Mouse (Mus musculus) cerebellum, postnatal 10 days (tissue): ENCODE measurements around the gene Cdan1.

Source experiments
- DNase-seq, 2 experiments: peaks; one replicate each; pipeline ENCODE4 v3.0.0; 2021; ENCODE audit warnings: mixed read lengths in 2 of 2

The Cdan1 gene

GRCm38 (mm10) chr2:120849449-120850423 lies at the start of gene Cdan1:
TSS of gene Cdan1 (minus strand) at chr2:120850128.
- DNase-seq = peak; percentile 76 to 77

- DNase-seq = no peak
Observed at GRCm38 (mm10) chr2:120896361-120896760, 46.4 kb upstream of the Cdan1 start.

GRCm38 (mm10) chr2:120887601-120888000 lies 37.7 kb upstream of the Cdan1 start:
- no peak for DNase-seq

- DNase-seq = no peak
Observed at GRCm38 (mm10) chr2:120873192-120873591, 23.3 kb upstream of the Cdan1 start.

- no peak for DNase-seq
Observed at GRCm38 (mm10) chr2:120871447-120872336, 21.8 kb upstream of the Cdan1 start.

GRCm38 (mm10) chr2:120867336-120867735 lies 17.4 kb upstream of the Cdan1 start:
- no peak for DNase-seq

- DNase-seq = peak; percentile 64 to 67
Observed at GRCm38 (mm10) chr2:120866561-120866960, 16.6 kb upstream of the Cdan1 start.

GRCm38 (mm10) chr2:120863389-120863788 lies 13.5 kb upstream of the Cdan1 start:
- DNase-seq = no peak

GRCm38 (mm10) chr2:120860699-120861098 lies 10.8 kb upstream of the Cdan1 start:
- no peak for DNase-seq

GRCm38 (mm10) chr2:120858131-120858530 lies 8.2 kb upstream of the Cdan1 start:
- DNase-seq = no peak

GRCm38 (mm10) chr2:120853151-120853550 lies 3.2 kb upstream of the Cdan1 start:
- no peak for DNase-seq

GRCm38 (mm10) chr2:120852626-120853025 lies 2.7 kb upstream of the Cdan1 start:
- DNase-seq = no peak

GRCm38 (mm10) chr2:120850424-120851082 lies 625 bp upstream of the Cdan1 start, which contains the start of gene Ttbk2:
TSS of gene Ttbk2 (minus strand) at chr2:120850604.
- peak; percentile 99 for DNase-seq

- no peak for DNase-seq
Observed at GRCm38 (mm10) chr2:120845280-120845679, 4.6 kb downstream of the Cdan1 start.

- no peak for DNase-seq
Observed at GRCm38 (mm10) chr2:120843990-120844389, 5.9 kb downstream of the Cdan1 start.

- DNase-seq = no peak
Observed at GRCm38 (mm10) chr2:120841211-120841610, 8.7 kb downstream of the Cdan1 start.

- no peak for DNase-seq
Observed at GRCm38 (mm10) chr2:120835167-120835566, 14.8 kb downstream of the Cdan1 start.

- no peak for DNase-seq
Observed at GRCm38 (mm10) chr2:120826936-120827638, 22.8 kb downstream of the Cdan1 start.

GRCm38 (mm10) chr2:120770265-120770935 lies 79.5 kb downstream of the Cdan1 start:
- no peak for DNase-seq

GRCm38 (mm10) chr2:120761922-120762321 lies 88.0 kb downstream of the Cdan1 start:
- no peak for DNase-seq

- DNase-seq = no peak
Observed at GRCm38 (mm10) chr2:120748041-120748440, 101.9 kb downstream of the Cdan1 start.
